Mouse (Mus musculus): ENCODE results near the gene Smad3. TPM values are rescaled to one million over a fixed set of nuclear protein-coding genes. Genes with fewer than 3 reads are reported as not detected.
A peak's percentile ranks its signal among the peaks of the same experiment; 100 is the strongest.

The Smad3 gene
- polyA plus RNA-seq, 1 experiment from 2014 or later = 15.2 TPM

- no peak overlapping the region for H3K27ac ChIP-seq (ENCODE audit: low read depth, low read length)
- no peak for DNase-seq (ENCODE audit: low spot score)
- peaks cover 23% of the 10 kb centered on the region for H3K4me1 ChIP-seq (ENCODE audit: control insufficient read depth, insufficient read depth, low read length)
- H3K36me3 ChIP-seq (ENCODE audit: control insufficient read depth, insufficient read depth, low read length) = no peaks in the 10 kb centered on the region
- no peak overlapping the region for H3K4me2 ChIP-seq (ENCODE audit: low read depth)
- H3K4me3 ChIP-seq (ENCODE audit: low read depth, low read length) = no peak overlapping the region
- no peaks in the 10 kb centered on the region for H3K9me3 ChIP-seq (ENCODE audit: control insufficient read depth, low read length)
- ATAC-seq (ENCODE audit: insufficient read depth, low FRiP score, low TSS enrichment) = no peak
- no peak overlapping the region for H3K9ac ChIP-seq (ENCODE audit: low read length)
- WGBS = 70% methylated on average over 7 of the region's 7 CpGs
- H3K27me3 ChIP-seq (ENCODE audit: control insufficient read depth, insufficient read depth, low read length) = no peaks in the 10 kb centered on the region
Observed at GRCm38 (mm10) chr9:63781714-63782464, 24.1 kb upstream of the Smad3 start.

GRCm38 (mm10) chr9:63779950-63780887 is 22.4 kb upstream of the Smad3 start:
- ATAC-seq (ENCODE audit: insufficient read depth, low FRiP score, low TSS enrichment) (no peak), DNase-seq (ENCODE audit: low spot score) (peak; percentile 43)
- no peak overlapping the region for H3K4me3 ChIP-seq (ENCODE audit: low read depth, low read length)
- H3K4me2 ChIP-seq (ENCODE audit: low read depth) = no peak overlapping the region
- no peaks in the 10 kb centered on the region for H3K9me3 ChIP-seq (ENCODE audit: control insufficient read depth, low read length)
- H3K9ac ChIP-seq (ENCODE audit: low read length) = no peak overlapping the region
- H3K36me3 ChIP-seq (ENCODE audit: control insufficient read depth, insufficient read depth, low read length) = no peaks in the 10 kb centered on the region
- no peaks in the 10 kb centered on the region for H3K27me3 ChIP-seq (ENCODE audit: control insufficient read depth, insufficient read depth, low read length)
- 48% methylated on average over 17 of the region's 17 CpGs for WGBS
- H3K27ac ChIP-seq (ENCODE audit: low read depth, low read length) = 0 out of 2 replicates have a peak overlapping the region, but pooled peaks have one; percentile 1
- H3K4me1 ChIP-seq (ENCODE audit: control insufficient read depth, insufficient read depth, low read length) = peaks cover 16% of the 10 kb centered on the region

- no peaks in the 10 kb centered on the region for H3K27me3 ChIP-seq (ENCODE audit: control insufficient read depth, insufficient read depth, low read length)
- H3K9me3 ChIP-seq (ENCODE audit: control insufficient read depth, low read length) = no peaks in the 10 kb centered on the region
- H3K4me3 ChIP-seq (ENCODE audit: low read depth, low read length) = no peak overlapping the region
- no peak overlapping the region for H3K4me2 ChIP-seq (ENCODE audit: low read depth)
- no peaks in the 10 kb centered on the region for H3K36me3 ChIP-seq (ENCODE audit: control insufficient read depth, insufficient read depth, low read length)
- DNase-seq (ENCODE audit: low spot score) = no peak
- H3K9ac ChIP-seq (ENCODE audit: low read length) = no peak overlapping the region
- no peak for ATAC-seq (ENCODE audit: insufficient read depth, low FRiP score, low TSS enrichment)
- H3K27ac ChIP-seq (ENCODE audit: low read depth, low read length) = no peak overlapping the region
- WGBS = 77% methylated on average over 3 of the region's 3 CpGs
- H3K4me1 ChIP-seq (ENCODE audit: control insufficient read depth, insufficient read depth, low read length) = peaks cover 5% of the 10 kb centered on the region; the same call in 1 of the 2 replicates
Observed at GRCm38 (mm10) chr9:63776735-63777134, 18.9 kb upstream of the Smad3 start.

- Histone ChIP-seq H3K27ac (ENCODE audit: low read depth, low read length) (no peak overlapping the region), H3K4me2 (ENCODE audit: low read depth) (no peak overlapping the region), H3K9me3 (ENCODE audit: control insufficient read depth, low read length) (no peaks in the 10 kb centered on the region), H3K4me3 (ENCODE audit: low read depth, low read length) (no peak overlapping the region), H3K9ac (ENCODE audit: low read length) (no peak overlapping the region), H3K4me1 (ENCODE audit: control insufficient read depth, insufficient read depth, low read length) (no peaks in the 10 kb centered on the region), H3K27me3 (ENCODE audit: control insufficient read depth, insufficient read depth, low read length) (no peaks in the 10 kb centered on the region), H3K36me3 (ENCODE audit: control insufficient read depth, insufficient read depth, low read length) (no peaks in the 10 kb centered on the region)
- 72% methylated on average over 6 of the region's 6 CpGs for WGBS
- DNase-seq (ENCODE audit: low spot score) = no peak
- ATAC-seq (ENCODE audit: insufficient read depth, low FRiP score, low TSS enrichment) = no peak
Observed at GRCm38 (mm10) chr9:63774854-63775483, 17.2 kb upstream of the Smad3 start.

- no peak overlapping the region for H3K9ac ChIP-seq (ENCODE audit: low read length)
- no peaks in the 10 kb centered on the region for H3K36me3 ChIP-seq (ENCODE audit: control insufficient read depth, insufficient read depth, low read length)
- no peak overlapping the region for H3K27ac ChIP-seq (ENCODE audit: low read depth, low read length)
- no peaks in the 10 kb centered on the region for H3K27me3 ChIP-seq (ENCODE audit: control insufficient read depth, insufficient read depth, low read length)
- H3K4me2 ChIP-seq (ENCODE audit: low read depth) = no peak overlapping the region
- no peaks in the 10 kb centered on the region for H3K9me3 ChIP-seq (ENCODE audit: control insufficient read depth, low read length)
- peak; percentile 9 for DNase-seq (ENCODE audit: low spot score)
- H3K4me3 ChIP-seq (ENCODE audit: low read depth, low read length) = no peak overlapping the region
- H3K4me1 ChIP-seq (ENCODE audit: control insufficient read depth, insufficient read depth, low read length) = no peaks in the 10 kb centered on the region
- 60% methylated on average over 10 of the region's 10 CpGs for WGBS
- no peak for ATAC-seq (ENCODE audit: insufficient read depth, low FRiP score, low TSS enrichment)
Observed at GRCm38 (mm10) chr9:63772452-63772851, 14.7 kb upstream of the Smad3 start.

- Histone ChIP-seq H3K4me1 (ENCODE audit: control insufficient read depth, insufficient read depth, low read length) (no peaks in the 10 kb centered on the region), H3K27ac (ENCODE audit: low read depth, low read length) (no peak overlapping the region), H3K9me3 (ENCODE audit: control insufficient read depth, low read length) (no peaks in the 10 kb centered on the region), H3K27me3 (ENCODE audit: control insufficient read depth, insufficient read depth, low read length) (no peaks in the 10 kb centered on the region), H3K4me2 (ENCODE audit: low read depth) (no peak overlapping the region), H3K36me3 (ENCODE audit: control insufficient read depth, insufficient read depth, low read length) (no peaks in the 10 kb centered on the region), H3K4me3 (ENCODE audit: low read depth, low read length) (no peak overlapping the region), H3K9ac (ENCODE audit: low read length) (no peak overlapping the region)
- 61% methylated on average over 5 of the region's 5 CpGs for WGBS
- ATAC-seq (ENCODE audit: insufficient read depth, low FRiP score, low TSS enrichment) = no peak
- DNase-seq (ENCODE audit: low spot score) = no peak
Observed at GRCm38 (mm10) chr9:63771676-63772075, 13.9 kb upstream of the Smad3 start.

GRCm38 (mm10) chr9:63761367-63762094 is 3.7 kb upstream of the Smad3 start:
- Histone ChIP-seq H3K4me3 (ENCODE audit: low read depth, low read length) (no peak overlapping the region), H3K27ac (ENCODE audit: low read depth, low read length) (no peak overlapping the region), H3K36me3 (ENCODE audit: control insufficient read depth, insufficient read depth, low read length) (no peaks in the 10 kb centered on the region), H3K9me3 (ENCODE audit: control insufficient read depth, low read length) (0 out of 2 replicates have a peak, but pooled peaks cover 3% of the 10 kb centered on the region), H3K4me2 (ENCODE audit: low read depth) (no peak overlapping the region), H3K4me1 (ENCODE audit: control insufficient read depth, insufficient read depth, low read length) (peaks cover 11% of the 10 kb centered on the region), H3K27me3 (ENCODE audit: control insufficient read depth, insufficient read depth, low read length) (no peaks in the 10 kb centered on the region), H3K9ac (ENCODE audit: low read length) (no peak overlapping the region)
- 96% methylated on average over 8 of the region's 8 CpGs for WGBS
- DNase-seq (ENCODE audit: low spot score) = no peak
- ATAC-seq (ENCODE audit: insufficient read depth, low FRiP score, low TSS enrichment) = no peak

GRCm38 (mm10) chr9:63760783-63761182 is 3.0 kb upstream of the Smad3 start:
- H3K4me2 ChIP-seq (ENCODE audit: low read depth) = no peak overlapping the region
- no peak for ATAC-seq (ENCODE audit: insufficient read depth, low FRiP score, low TSS enrichment)
- H3K27me3 ChIP-seq (ENCODE audit: control insufficient read depth, insufficient read depth, low read length) = no peaks in the 10 kb centered on the region
- DNase-seq (ENCODE audit: low spot score) = no peak
- WGBS = 92% methylated on average over 7 of the region's 7 CpGs
- H3K27ac ChIP-seq (ENCODE audit: low read depth, low read length) = no peak overlapping the region
- 0 out of 2 replicates have a peak, but pooled peaks cover 3% of the 10 kb centered on the region for H3K9me3 ChIP-seq (ENCODE audit: control insufficient read depth, low read length)
- H3K4me1 ChIP-seq (ENCODE audit: control insufficient read depth, insufficient read depth, low read length) = peaks cover 18% of the 10 kb centered on the region
- no peak overlapping the region for H3K9ac ChIP-seq (ENCODE audit: low read length)
- no peak overlapping the region for H3K4me3 ChIP-seq (ENCODE audit: low read depth, low read length)
- no peaks in the 10 kb centered on the region for H3K36me3 ChIP-seq (ENCODE audit: control insufficient read depth, insufficient read depth, low read length)

All from neural tube, embryonic 11.5 days (tissue).